9 mouse cellular contexts compared by ENCODE assay signal in genomic region chr7:116132078-116132477, GRCm38 (mm10). TPM values are rescaled to one million over a fixed set of nuclear protein-coding genes. Genes with fewer than 3 reads are reported as not detected.
DNase-seq lines count a peak whose midpoint lies in the region; ATAC-seq and TF ChIP-seq lines count a peak whose summit lies in the region.
"Had no signal": no experiment of that assay in that cellular context is flagged by ENCODE, and none has a peak within 500 bp of the region (broad histone marks: within the 10 kb centered on the region; RNA-seq: fewer than 3 reads in every experiment).

No protein-coding gene starts in this region.

- no peaks in the 10 kb centered on the region for H3K9me3 ChIP-seq in forebrain, postnatal 0 days (ENCODE audit: low read length)
- H3K9me3 ChIP-seq in lung, postnatal 0 days (ENCODE audit: low read length): no peaks in the 10 kb centered on the region
- H3K9me3 ChIP-seq: liver, embryonic 15.5 days had no signal

- H3K4me3 ChIP-seq in forebrain, postnatal 0 days (ENCODE audit: low read depth, low read length): no peak overlapping the region
- no peak overlapping the region for H3K4me3 ChIP-seq in layer of hippocampus, adult 2 months
- H3K4me3 ChIP-seq in lung, postnatal 0 days (ENCODE audit: low read depth, low read length): no peak overlapping the region
- H3K4me3 ChIP-seq: liver, embryonic 15.5 days had no signal

- peak; percentile 60 for ATAC-seq in forebrain, postnatal 0 days
- ATAC-seq in lung, postnatal 0 days: peak; percentile 27

- H3K36me3 ChIP-seq in forebrain, postnatal 0 days (ENCODE audit: insufficient read depth): no peaks in the 10 kb centered on the region
- H3K36me3 ChIP-seq in lung, postnatal 0 days (ENCODE audit: insufficient read depth, low read length): no peaks in the 10 kb centered on the region
- H3K36me3 ChIP-seq: liver, embryonic 15.5 days had no signal

- peak; percentile 20 for DNase-seq in MEL-GATA-1-ER (ENCODE audit: extremely low read depth, low read depth)
- peak; percentile 64 for DNase-seq in cerebellum, adult 11 months
- peak; percentile 89 for DNase-seq in forebrain, postnatal 0 days
- DNase-seq in heart, postnatal 36 days: peak; percentile 79 to 82
- DNase-seq in layer of hippocampus, adult 2 months (ENCODE audit: low spot score in 2 of 2): peak; percentile 67 to 77
- DNase-seq in lung, postnatal 0 days (ENCODE audit: low spot score): peak; percentile 80
- DNase-seq in retina, adult 2 months (ENCODE audit: low read depth, low spot score): peak; percentile 67
- DNase-seq in urinary bladder, adult 18-20 months (ENCODE audit: low spot score in 2 of 2): peak; percentile 49 to 50

- intact Hi-C loops in heart, postnatal 36 days (cut with DNase I): loop anchor here (2.0 to 5.0 kb wide), 3 partner anchors 29 to 190 kb away; no protein-coding TSS in a partner anchor

- no peak overlapping the region for H3K4me2 ChIP-seq in forebrain, postnatal 0 days (ENCODE audit: low read depth)
- H3K4me2 ChIP-seq in lung, postnatal 0 days (replicated peaks; ENCODE audit: low read depth, low read length): no peak overlapping the region
- H3K4me2 ChIP-seq: liver, embryonic 15.5 days had no signal

- peaks cover 5% of the 10 kb centered on the region for H3K4me1 ChIP-seq in forebrain, postnatal 0 days (ENCODE audit: insufficient read depth)
- no peaks in the 10 kb centered on the region for H3K4me1 ChIP-seq in lung, postnatal 0 days (ENCODE audit: insufficient read depth, low read depth, low read length)
- H3K4me1 ChIP-seq: liver, embryonic 15.5 days had no signal

- H3K27me3 ChIP-seq in forebrain, postnatal 0 days (ENCODE audit: insufficient read depth, low read length): no peaks in the 10 kb centered on the region
- no peaks in the 10 kb centered on the region for H3K27me3 ChIP-seq in lung, postnatal 0 days (replicated peaks; ENCODE audit: insufficient read depth, low read length)
- H3K27me3 ChIP-seq: liver, embryonic 15.5 days had no signal

- H3K27ac ChIP-seq in forebrain, postnatal 0 days (ENCODE audit: low read depth, low read length): peak overlapping the region; percentile 51; the same call in 1 of the 2 replicates
- no peak overlapping the region for H3K27ac ChIP-seq in layer of hippocampus, adult 2 months
- H3K27ac ChIP-seq in lung, postnatal 0 days (ENCODE audit: low read length): no peak overlapping the region
- H3K27ac ChIP-seq: liver, embryonic 15.5 days had no signal

- peak; percentile 96 for TF ChIP-seq CTCF in forebrain, postnatal 0 days (IDR thresholded peaks at IDR 0.05; ENCODE audit: low read depth)
- TF ChIP-seq CTCF in layer of hippocampus, adult 2 months (conservative IDR thresholded peaks at IDR 0.05): peak; percentile 93
- peak; percentile 94 for TF ChIP-seq CTCF in lung, postnatal 0 days (IDR thresholded peaks at IDR 0.05)

- WGBS in forebrain, postnatal 0 days: 3% methylated on average over 5 of the region's 5 CpGs
- WGBS in lung, postnatal 0 days: 9% methylated on average over 5 of the region's 5 CpGs

- peak overlapping the region; percentile 34 for H3K9ac ChIP-seq in forebrain, postnatal 0 days
- no peak overlapping the region for H3K9ac ChIP-seq in lung, postnatal 0 days (replicated peaks; ENCODE audit: low read depth)
- H3K9ac ChIP-seq: liver, embryonic 15.5 days had no signal

- no peak for TF ChIP-seq EP300 in lung, postnatal 0 days (IDR thresholded peaks at IDR 0.05)

RNA-seq across cellular contexts. Expression of gene Gm4353, which starts 47.6 kb away (rescaled TPM):
- 0.76 and 0.92 TPM in 2 replicates for total RNA-seq in forebrain, postnatal 0 days (2014; rRNA removed)
- 0.31 and 0.53 TPM in 2 replicates for polyA plus RNA-seq in forebrain, postnatal 0 days (2015; fragmentation: Nextera tagmentation; extraction: Ambion mirVana)
- total RNA-seq in heart, postnatal 36 days (2021): 1 to 10 TPM; 1.3 TPM
- total RNA-seq in layer of hippocampus, adult 2 months (2021): 1 to 10 TPM; 3.3 to 4.7 TPM
- polyA plus RNA-seq in lung, postnatal 0 days (2015; fragmentation: Nextera tagmentation; extraction: Ambion mirVana): 0.10 and 0.85 TPM in 2 replicates

Comparison
In these comparisons a context has a peak if more than half of its experiments do, and no peak if none do; other contexts are left out.
1. DNase-seq: peak in every context shown above with its lines; median percentile 89 in forebrain, postnatal 0 days; 80 in heart, postnatal 36 days; 80 in lung, postnatal 0 days; 72 in layer of hippocampus, adult 2 months; 67 in retina, adult 2 months; 64 in cerebellum, adult 11 months; 50 in urinary bladder, adult 18-20 months; 20 in MEL-GATA-1-ER.